Mouse (Mus musculus): Measurements from ENCODE around the gene Rabep2. TPM values are rescaled to one million over a fixed set of nuclear protein-coding genes. Genes with fewer than 3 reads are reported as not detected.
A peak's percentile ranks its signal among the peaks of the same experiment; 100 is the strongest.
"Not testable (repeated sequence)": the region's sequence is repeated elsewhere in the genome, so short reads cannot be mapped to it uniquely, and the experiment has no call there.

Rabep2 gene
- polyA plus RNA-seq, 1 experiment from 2014 or later: 31.5 TPM

DNA sequence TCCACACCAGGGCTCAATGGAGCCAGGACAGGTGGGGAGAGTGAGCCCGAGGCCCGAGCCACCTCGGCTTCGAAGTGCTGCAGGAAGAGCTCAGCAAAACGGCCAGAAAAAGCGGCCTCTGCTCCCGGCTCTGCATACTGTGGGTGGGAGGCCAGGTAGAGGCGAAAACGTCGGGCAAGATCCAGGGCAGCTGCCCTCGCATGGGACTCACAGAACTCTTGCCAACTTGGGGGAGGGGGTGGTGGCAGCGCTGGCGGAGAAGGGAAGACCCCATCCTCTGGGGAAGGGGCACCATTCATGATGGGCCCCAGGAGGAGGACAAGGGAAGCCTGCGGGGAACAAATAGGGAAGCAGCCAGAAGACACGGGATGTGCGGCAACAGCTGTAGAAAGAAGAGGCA lies 44.2 kb downstream of the Rabep2 start:
- H3K27me3 ChIP-seq (ENCODE audit: control insufficient read depth, insufficient read depth, low read length): no peaks in the 10 kb centered on the region
- H3K4me2 ChIP-seq (ENCODE audit: low read depth, low read length): no peak overlapping the region
- H3K4me1 ChIP-seq (ENCODE audit: control insufficient read depth, insufficient read depth, low read length): peaks cover 13% of the 10 kb centered on the region
- H3K4me3 ChIP-seq (replicated peaks; ENCODE audit: low read length): no peak overlapping the region
- no peak for ATAC-seq (ENCODE audit: insufficient read depth, low FRiP score)
- H3K9ac ChIP-seq (ENCODE audit: low read length): no peak overlapping the region
- no peak overlapping the region for H3K27ac ChIP-seq (ENCODE audit: low read length)
- 87% methylated on average over 16 of the region's 16 CpGs for WGBS
- peaks cover 12% of the 10 kb centered on the region; the same call in 1 of the 2 replicates for H3K36me3 ChIP-seq (ENCODE audit: control insufficient read depth, insufficient read depth, low read length)
- H3K9me3 ChIP-seq (replicated peaks; ENCODE audit: control insufficient read depth, low read length): no peaks in the 10 kb centered on the region

GRCm38 (mm10) chr7:126473470-126474086 lies 45.0 kb downstream of the Rabep2 start:
- 78% methylated on average over 9 of the region's 9 CpGs for WGBS
- no peak for ATAC-seq (ENCODE audit: insufficient read depth, low FRiP score)
- Histone ChIP-seq H3K4me3 (replicated peaks; ENCODE audit: low read length) (peak overlapping the region; percentile 80), H3K9ac (ENCODE audit: low read length) (peak overlapping the region; percentile 90), H3K9me3 (replicated peaks; ENCODE audit: control insufficient read depth, low read length) (no peaks in the 10 kb centered on the region), H3K4me1 (ENCODE audit: control insufficient read depth, insufficient read depth, low read length) (peaks cover 13% of the 10 kb centered on the region), H3K27me3 (ENCODE audit: control insufficient read depth, insufficient read depth, low read length) (no peaks in the 10 kb centered on the region), H3K27ac (ENCODE audit: low read length) (no peak overlapping the region), H3K36me3 (ENCODE audit: control insufficient read depth, insufficient read depth, low read length) (peaks cover 3% of the 10 kb centered on the region; the same call in 1 of the 2 replicates), H3K4me2 (ENCODE audit: low read depth, low read length) (peak overlapping the region; percentile 88)

DNA sequence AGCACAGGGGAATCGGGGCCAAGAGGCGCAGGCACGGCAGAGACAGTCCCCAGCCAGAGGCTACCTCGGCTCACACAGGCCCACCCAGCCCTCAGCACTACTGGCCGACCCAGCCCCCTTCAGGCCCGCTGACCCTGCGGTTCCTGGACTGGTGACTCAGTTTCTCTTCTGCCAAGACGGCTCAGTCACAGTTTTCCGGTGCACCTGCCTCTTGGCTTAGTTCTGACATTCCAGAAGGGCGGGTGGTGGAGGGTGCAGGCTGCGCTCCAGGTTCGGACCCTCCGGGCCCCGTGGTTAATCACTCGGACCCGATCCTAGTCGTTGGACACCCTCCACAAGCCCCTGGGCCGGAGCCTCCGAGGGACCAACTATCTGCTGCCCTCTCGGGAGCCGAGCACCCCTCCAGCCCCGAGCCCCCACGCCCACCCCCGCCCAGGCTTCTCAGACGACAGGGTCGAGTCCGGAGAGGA lies 46.0 kb downstream of the Rabep2 start:
- Histone ChIP-seq H3K4me2 (ENCODE audit: low read depth, low read length) (peak overlapping the region; percentile 88), H3K27ac (ENCODE audit: low read length) (peak overlapping the region; percentile 97), H3K4me3 (replicated peaks; ENCODE audit: low read length) (peak overlapping the region; percentile 80), H3K4me1 (ENCODE audit: control insufficient read depth, insufficient read depth, low read length) (peaks cover 13% of the 10 kb centered on the region), H3K9me3 (replicated peaks; ENCODE audit: control insufficient read depth, low read length) (no peaks in the 10 kb centered on the region), H3K27me3 (ENCODE audit: control insufficient read depth, insufficient read depth, low read length) (no peaks in the 10 kb centered on the region), H3K9ac (ENCODE audit: low read length) (peak overlapping the region; percentile 90), H3K36me3 (ENCODE audit: control insufficient read depth, insufficient read depth, low read length) (no peaks in the 10 kb centered on the region)
- peak; percentile 14; the same call in 1 of the 2 replicates for ATAC-seq (ENCODE audit: insufficient read depth, low FRiP score)
- under 1% methylated on average over 27 of the region's 27 CpGs for WGBS

- under 1% methylated on average over 49 of the region's 53 CpGs for WGBS
- ATAC-seq (ENCODE audit: insufficient read depth, low FRiP score): peak; percentile 91
- Histone ChIP-seq H3K9ac (ENCODE audit: low read length) (peak within 1 kb of the TSS; percentile 90), H3K9me3 (replicated peaks; ENCODE audit: control insufficient read depth, low read length) (no peaks in the 10 kb centered on the region), H3K36me3 (ENCODE audit: control insufficient read depth, insufficient read depth, low read length) (no peaks in the 10 kb centered on the region), H3K4me1 (ENCODE audit: control insufficient read depth, insufficient read depth, low read length) (peaks cover 13% of the 10 kb centered on the region), H3K27me3 (ENCODE audit: control insufficient read depth, insufficient read depth, low read length) (no peaks in the 10 kb centered on the region), H3K4me2 (ENCODE audit: low read depth, low read length) (peak within 1 kb of the TSS; percentile 88), H3K27ac (ENCODE audit: low read length) (peak within 1 kb of the TSS; percentile 97), H3K4me3 (replicated peaks; ENCODE audit: low read length) (peak within 1 kb of the TSS; percentile 80)
Measured at GRCm38 (mm10) chr7:126474993-126475581, 46.5 kb downstream of the Rabep2 start, which contains the start of gene Sh2b1. TSS of gene Sh2b1 (minus strand) at chr7:126475424.

- Histone ChIP-seq H3K4me3 (replicated peaks; ENCODE audit: low read length) (no peak overlapping the region), H3K4me2 (ENCODE audit: low read depth, low read length) (no peak overlapping the region), H3K4me1 (ENCODE audit: control insufficient read depth, insufficient read depth, low read length) (no peaks in the 10 kb centered on the region), H3K27ac (ENCODE audit: low read length) (no peak overlapping the region), H3K9me3 (replicated peaks; ENCODE audit: control insufficient read depth, low read length) (peaks cover 3% of the 10 kb centered on the region; the same call in 1 of the 2 replicates), H3K9ac (ENCODE audit: low read length) (no peak overlapping the region), H3K36me3 (ENCODE audit: control insufficient read depth, insufficient read depth, low read length) (no peaks in the 10 kb centered on the region), H3K27me3 (ENCODE audit: control insufficient read depth, insufficient read depth, low read length) (no peaks in the 10 kb centered on the region)
- ATAC-seq (ENCODE audit: insufficient read depth, low FRiP score): no peak
- 21% methylated on average over 5 of the region's 5 CpGs for WGBS
Measured at GRCm38 (mm10) chr7:126481699-126482098, 53.1 kb downstream of the Rabep2 start.

DNA sequence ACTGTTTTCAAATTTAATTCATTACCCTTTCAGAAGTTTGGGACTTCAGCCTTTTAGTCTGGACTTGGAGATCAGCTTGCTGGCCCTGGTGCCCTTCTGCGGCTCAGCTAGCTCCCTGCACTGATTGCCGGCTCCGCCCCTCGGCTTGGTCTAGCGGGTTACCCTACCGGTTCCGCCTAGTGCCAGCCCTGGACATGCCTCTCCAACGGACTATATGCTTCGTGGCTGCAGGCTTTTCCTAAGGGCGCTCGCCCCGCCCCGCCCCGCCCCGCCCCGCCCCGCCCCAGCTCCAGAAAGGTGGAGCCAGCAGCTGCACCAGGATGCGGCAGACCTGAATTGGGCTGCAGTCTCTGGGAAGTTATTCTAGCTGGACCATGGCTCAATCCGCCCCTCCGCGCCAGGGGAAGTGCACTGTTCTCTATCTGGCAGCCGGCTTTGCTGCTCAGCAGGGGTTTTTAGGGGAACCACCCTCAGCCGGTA lies 53.9 kb downstream of the Rabep2 start:
- Histone ChIP-seq H3K27me3 (ENCODE audit: control insufficient read depth, insufficient read depth, low read length) (no peaks in the 10 kb centered on the region), H3K4me1 (ENCODE audit: control insufficient read depth, insufficient read depth, low read length) (no peaks in the 10 kb centered on the region), H3K4me2 (ENCODE audit: low read depth, low read length) (peak overlapping the region; percentile 57), H3K27ac (ENCODE audit: low read length) (peak overlapping the region; percentile 77), H3K9me3 (replicated peaks; ENCODE audit: control insufficient read depth, low read length) (peaks cover 3% of the 10 kb centered on the region; the same call in 1 of the 2 replicates), H3K4me3 (replicated peaks; ENCODE audit: low read length) (peak overlapping the region; percentile 38), H3K9ac (ENCODE audit: low read length) (peak overlapping the region; percentile 60), H3K36me3 (ENCODE audit: control insufficient read depth, insufficient read depth, low read length) (no peaks in the 10 kb centered on the region)
- under 1% methylated on average over 23 of the region's 23 CpGs for WGBS
- peak; percentile 92 for ATAC-seq (ENCODE audit: insufficient read depth, low FRiP score)

GRCm38 (mm10) chr7:126487052-126487483 lies 58.5 kb downstream of the Rabep2 start, which contains the start of gene Tufm:
TSS of gene Tufm (plus strand) at chr7:126487361.
- no peaks in the 10 kb centered on the region for H3K27me3 ChIP-seq (ENCODE audit: control insufficient read depth, insufficient read depth, low read length)
- H3K9ac ChIP-seq (ENCODE audit: low read length): peak within 1 kb of the TSS; percentile 82
- H3K27ac ChIP-seq (ENCODE audit: low read length): peak within 1 kb of the TSS; percentile 79
- H3K4me1 ChIP-seq (ENCODE audit: control insufficient read depth, insufficient read depth, low read length): peaks cover 6% of the 10 kb centered on the region; the same call in 1 of the 2 replicates
- 1% methylated on average over 32 of the region's 32 CpGs for WGBS
- peak within 1 kb of the TSS; percentile 96 for H3K4me2 ChIP-seq (ENCODE audit: low read depth, low read length)
- peaks cover under 1% of the 10 kb centered on the region; the same call in 1 of the 2 replicates for H3K36me3 ChIP-seq (ENCODE audit: control insufficient read depth, insufficient read depth, low read length)
- H3K9me3 ChIP-seq (replicated peaks; ENCODE audit: control insufficient read depth, low read length): no peaks in the 10 kb centered on the region
- peak within 1 kb of the TSS; percentile 73 for H3K4me3 ChIP-seq (replicated peaks; ENCODE audit: low read length)
- peak; percentile 92 for ATAC-seq (ENCODE audit: insufficient read depth, low FRiP score)

GRCm38 (mm10) chr7:126487617-126488385 lies 59.2 kb downstream of the Rabep2 start:
- Histone ChIP-seq H3K4me3 (replicated peaks; ENCODE audit: low read length) (peak overlapping the region; percentile 73), H3K9ac (ENCODE audit: low read length) (peak overlapping the region; percentile 82), H3K27ac (ENCODE audit: low read length) (peak overlapping the region; percentile 14; the same call in 1 of the 2 replicates), H3K4me2 (ENCODE audit: low read depth, low read length) (peak overlapping the region; percentile 96)
- H3K9me3 ChIP-seq (replicated peaks; ENCODE audit: control insufficient read depth, low read length); H3K27me3 ChIP-seq (ENCODE audit: control insufficient read depth, insufficient read depth, low read length); H3K36me3 ChIP-seq (ENCODE audit: control insufficient read depth, insufficient read depth, low read length); ATAC-seq (ENCODE audit: insufficient read depth, low FRiP score); H3K4me1 ChIP-seq (ENCODE audit: control insufficient read depth, insufficient read depth, low read length): not testable (repeated sequence)
- WGBS: 10% methylated on average over 21 of the region's 25 CpGs

Data from stomach, embryonic 16.5 days (tissue).